Mouse (Mus musculus): ENCODE measurements around the gene Ablim1. TPM values are rescaled to one million over a fixed set of nuclear protein-coding genes. Genes with fewer than 3 reads are reported as not detected.

Gene Ablim1
- polyA plus RNA-seq, 1 experiment from 2014 or later: 52.8 TPM

- no peak overlapping the region for H3K4me3 ChIP-seq (replicated peaks; ENCODE audit: low read depth, low read length)
- no peaks in the 10 kb centered on the region for H3K4me1 ChIP-seq (ENCODE audit: control insufficient read depth, insufficient read depth, low read length)
- ATAC-seq (ENCODE audit: low FRiP score, low TSS enrichment) (no peak), DNase-seq (no peak)
- no peaks in the 10 kb centered on the region for H3K27me3 ChIP-seq (ENCODE audit: control insufficient read depth, insufficient read depth, low read length)
- H3K27ac ChIP-seq (replicated peaks; ENCODE audit: low read depth, low read length): no peak overlapping the region
- H3K4me2 ChIP-seq (ENCODE audit: low read length): no peak overlapping the region
- H3K9me3 ChIP-seq (ENCODE audit: control insufficient read depth, low read length): no peaks in the 10 kb centered on the region
- 85% methylated on average over 9 of the region's 9 CpGs for WGBS
- H3K36me3 ChIP-seq (ENCODE audit: control insufficient read depth, insufficient read depth, low read length): no peaks in the 10 kb centered on the region
- no peak overlapping the region for H3K9ac ChIP-seq (replicated peaks; ENCODE audit: low read length)
Observed at GRCm38 (mm10) chr19:57067108-57067613, 247.6 kb downstream of the Ablim1 start.

GRCm38 (mm10) chr19:57066313-57066712 is 248.4 kb downstream of the Ablim1 start:
- no peak for ATAC-seq (ENCODE audit: low FRiP score, low TSS enrichment)
- Histone ChIP-seq H3K4me2 (ENCODE audit: low read length) (no peak overlapping the region), H3K4me1 (ENCODE audit: control insufficient read depth, insufficient read depth, low read length) (no peaks in the 10 kb centered on the region), H3K36me3 (ENCODE audit: control insufficient read depth, insufficient read depth, low read length) (no peaks in the 10 kb centered on the region), H3K9me3 (ENCODE audit: control insufficient read depth, low read length) (no peaks in the 10 kb centered on the region), H3K27ac (replicated peaks; ENCODE audit: low read depth, low read length) (no peak overlapping the region), H3K9ac (replicated peaks; ENCODE audit: low read length) (no peak overlapping the region), H3K4me3 (replicated peaks; ENCODE audit: low read depth, low read length) (no peak overlapping the region), H3K27me3 (ENCODE audit: control insufficient read depth, insufficient read depth, low read length) (no peaks in the 10 kb centered on the region)
- WGBS: 35% methylated on average over 3 of the region's 3 CpGs
- DNase-seq: peak; percentile 85

- 67% methylated on average over 4 of the region's 4 CpGs for WGBS
- no peak overlapping the region for H3K27ac ChIP-seq (replicated peaks; ENCODE audit: low read depth, low read length)
- peaks cover under 1% of the 10 kb centered on the region; the same call in 1 of the 2 replicates for H3K9me3 ChIP-seq (ENCODE audit: control insufficient read depth, low read length)
- H3K9ac ChIP-seq (replicated peaks; ENCODE audit: low read length): no peak overlapping the region
- DNase-seq (no peak), ATAC-seq (ENCODE audit: low FRiP score, low TSS enrichment) (no peak)
- no peaks in the 10 kb centered on the region for H3K4me1 ChIP-seq (ENCODE audit: control insufficient read depth, insufficient read depth, low read length)
- H3K4me2 ChIP-seq (ENCODE audit: low read length): no peak overlapping the region
- peaks cover 6% of the 10 kb centered on the region; the same call in 1 of the 2 replicates for H3K36me3 ChIP-seq (ENCODE audit: control insufficient read depth, insufficient read depth, low read length)
- no peaks in the 10 kb centered on the region for H3K27me3 ChIP-seq (ENCODE audit: control insufficient read depth, insufficient read depth, low read length)
- H3K4me3 ChIP-seq (replicated peaks; ENCODE audit: low read depth, low read length): no peak overlapping the region
Observed at GRCm38 (mm10) chr19:57062746-57063145, 252.0 kb downstream of the Ablim1 start.

- Histone ChIP-seq H3K27ac (replicated peaks; ENCODE audit: low read depth, low read length) (no peak overlapping the region), H3K4me1 (ENCODE audit: control insufficient read depth, insufficient read depth, low read length) (no peaks in the 10 kb centered on the region), H3K4me3 (replicated peaks; ENCODE audit: low read depth, low read length) (no peak overlapping the region), H3K4me2 (ENCODE audit: low read length) (no peak overlapping the region), H3K9me3 (ENCODE audit: control insufficient read depth, low read length) (peaks cover 3% of the 10 kb centered on the region; the same call in 1 of the 2 replicates), H3K36me3 (ENCODE audit: control insufficient read depth, insufficient read depth, low read length) (peaks cover 9% of the 10 kb centered on the region; the same call in 1 of the 2 replicates), H3K27me3 (ENCODE audit: control insufficient read depth, insufficient read depth, low read length) (no peaks in the 10 kb centered on the region), H3K9ac (replicated peaks; ENCODE audit: low read length) (no peak overlapping the region)
- no peak for DNase-seq
- no peak for ATAC-seq (ENCODE audit: low FRiP score, low TSS enrichment)
- 62% methylated on average over 19 of the region's 19 CpGs for WGBS
Observed at GRCm38 (mm10) chr19:57059018-57059580, 255.6 kb downstream of the Ablim1 start.

- WGBS: 100% methylated on average over 2 of the region's 2 CpGs
- no peak for ATAC-seq (ENCODE audit: low FRiP score, low TSS enrichment)
- Histone ChIP-seq H3K4me3 (replicated peaks; ENCODE audit: low read depth, low read length) (no peak overlapping the region), H3K4me2 (ENCODE audit: low read length) (no peak overlapping the region), H3K9ac (replicated peaks; ENCODE audit: low read length) (no peak overlapping the region), H3K36me3 (ENCODE audit: control insufficient read depth, insufficient read depth, low read length) (peaks cover 9% of the 10 kb centered on the region; the same call in 1 of the 2 replicates), H3K4me1 (ENCODE audit: control insufficient read depth, insufficient read depth, low read length) (no peaks in the 10 kb centered on the region), H3K27me3 (ENCODE audit: control insufficient read depth, insufficient read depth, low read length) (no peaks in the 10 kb centered on the region), H3K27ac (replicated peaks; ENCODE audit: low read depth, low read length) (no peak overlapping the region), H3K9me3 (ENCODE audit: control insufficient read depth, low read length) (peaks cover 3% of the 10 kb centered on the region; the same call in 1 of the 2 replicates)
- DNase-seq: no peak
Observed at GRCm38 (mm10) chr19:57057568-57057967, 257.2 kb downstream of the Ablim1 start.

GRCm38 (mm10) chr19:57055215-57056120 is 259.3 kb downstream of the Ablim1 start:
- H3K4me1 ChIP-seq (ENCODE audit: control insufficient read depth, insufficient read depth, low read length): no peaks in the 10 kb centered on the region
- H3K27ac ChIP-seq (replicated peaks; ENCODE audit: low read depth, low read length): no peak overlapping the region
- no peak overlapping the region for H3K4me2 ChIP-seq (ENCODE audit: low read length)
- DNase-seq (no peak), ATAC-seq (ENCODE audit: low FRiP score, low TSS enrichment) (no peak)
- H3K4me3 ChIP-seq (replicated peaks; ENCODE audit: low read depth, low read length): no peak overlapping the region
- H3K36me3 ChIP-seq (ENCODE audit: control insufficient read depth, insufficient read depth, low read length): peaks cover 5% of the 10 kb centered on the region; the same call in 1 of the 2 replicates
- 92% methylated on average over 16 of the region's 16 CpGs for WGBS
- no peak overlapping the region for H3K9ac ChIP-seq (replicated peaks; ENCODE audit: low read length)
- H3K9me3 ChIP-seq (ENCODE audit: control insufficient read depth, low read length): peaks cover 3% of the 10 kb centered on the region; the same call in 1 of the 2 replicates
- H3K27me3 ChIP-seq (ENCODE audit: control insufficient read depth, insufficient read depth, low read length): no peaks in the 10 kb centered on the region

- H3K9ac ChIP-seq (replicated peaks; ENCODE audit: low read length): no peak overlapping the region
- ATAC-seq (ENCODE audit: low FRiP score, low TSS enrichment): no peak
- H3K4me1 ChIP-seq (ENCODE audit: control insufficient read depth, insufficient read depth, low read length): no peaks in the 10 kb centered on the region
- no peak for DNase-seq
- WGBS: 88% methylated on average over 8 of the region's 8 CpGs
- peaks cover 5% of the 10 kb centered on the region; the same call in 1 of the 2 replicates for H3K36me3 ChIP-seq (ENCODE audit: control insufficient read depth, insufficient read depth, low read length)
- H3K4me3 ChIP-seq (replicated peaks; ENCODE audit: low read depth, low read length): no peak overlapping the region
- H3K9me3 ChIP-seq (ENCODE audit: control insufficient read depth, low read length): peaks cover 3% of the 10 kb centered on the region; the same call in 1 of the 2 replicates
- H3K4me2 ChIP-seq (ENCODE audit: low read length): no peak overlapping the region
- H3K27me3 ChIP-seq (ENCODE audit: control insufficient read depth, insufficient read depth, low read length): no peaks in the 10 kb centered on the region
- no peak overlapping the region for H3K27ac ChIP-seq (replicated peaks; ENCODE audit: low read depth, low read length)
Observed at GRCm38 (mm10) chr19:57052959-57053358, 261.8 kb downstream of the Ablim1 start.

- Histone ChIP-seq H3K27ac (replicated peaks; ENCODE audit: low read depth, low read length) (no peak overlapping the region), H3K27me3 (ENCODE audit: control insufficient read depth, insufficient read depth, low read length) (no peaks in the 10 kb centered on the region), H3K36me3 (ENCODE audit: control insufficient read depth, insufficient read depth, low read length) (no peaks in the 10 kb centered on the region), H3K4me2 (ENCODE audit: low read length) (no peak overlapping the region), H3K4me3 (replicated peaks; ENCODE audit: low read depth, low read length) (no peak overlapping the region), H3K9ac (replicated peaks; ENCODE audit: low read length) (no peak overlapping the region), H3K4me1 (ENCODE audit: control insufficient read depth, insufficient read depth, low read length) (no peaks in the 10 kb centered on the region), H3K9me3 (ENCODE audit: control insufficient read depth, low read length) (no peaks in the 10 kb centered on the region)
- WGBS: 95% methylated on average over 7 of the region's 7 CpGs
- ATAC-seq (ENCODE audit: low FRiP score, low TSS enrichment) (no peak), DNase-seq (no peak)
Observed at GRCm38 (mm10) chr19:57052016-57052415, 262.7 kb downstream of the Ablim1 start.
